Mouse (Mus musculus) hindbrain, embryonic 12.5 days (tissue): ENCODE measurements around the gene Drc1. TPM values are rescaled to one million over a fixed set of nuclear protein-coding genes. Genes with fewer than 3 reads are reported as not detected.

Source experiments
- ATAC-seq: fragments of 200-750 bp; cut with Nextera tagmentation; 2 replicates; pipeline ENCODE4 v1.8.0; 2017; ENCODE audit warnings: moderate TSS enrichment; ENCODE audit not compliant: low FRiP score
- H3K27ac ChIP-seq: fragments of 300-500 bp; sonication (generic); 2 replicates; pipeline ENCODE4 v1.5.1; 2016; ENCODE audit warnings: mild to moderate bottlenecking
- H3K27me3 ChIP-seq: fragments of 300-500 bp; sonication (generic); 2 replicates; pipeline ENCODE4 v1.6.1; 2016; ENCODE audit warnings: mild to moderate bottlenecking
- H3K36me3 ChIP-seq: fragments of 300-500 bp; sonication (generic); 2 replicates; pipeline ENCODE4 v1.6.1; 2016; ENCODE audit warnings: mild to moderate bottlenecking
- H3K4me1 ChIP-seq: fragments of 300-500 bp; sonication (generic); 2 replicates; pipeline ENCODE4 v1.6.1; 2016
- H3K4me2 ChIP-seq: fragments of 300-500 bp; sonication (generic); replicated peaks from 2 replicates; pipeline ENCODE4 v1.6.1; 2016; ENCODE audit warnings: mild to moderate bottlenecking
- H3K4me3 ChIP-seq: fragments of 300-500 bp; sonication (generic); 2 replicates; pipeline ENCODE4 v1.5.1; 2016; ENCODE audit warnings: mild to moderate bottlenecking
- H3K9ac ChIP-seq: fragments of 300-500 bp; sonication (generic); 2 replicates; pipeline ENCODE4 v1.6.1; 2016; ENCODE audit warnings: mild to moderate bottlenecking, moderate library complexity
- H3K9me3 ChIP-seq: fragments of 300-500 bp; sonication (generic); replicated peaks from 2 replicates; pipeline ENCODE4 v1.6.1; 2016; ENCODE audit warnings: mild to moderate bottlenecking
- WGBS: fragments of 180-500 bp; shearing (Covaris S2); methylation state at CpG from one replicate; pipeline ENCODE4 v1.1.7; 2016; 5-methylcytosine and 5-hydroxymethylcytosine counted together
- polyA plus RNA-seq: library from polyadenylated mRNA; unstranded; fragments of >200 nt; fragmentation: Nextera tagmentation; extraction: Ambion mirVana; gene quantifications from 2 replicates; pipeline ENCODE4 v1.2.1, GENCODE M21; 2016

Drc1 gene
- polyA plus RNA-seq, 1 experiment from 2014 or later: 2.1 TPM

- Histone ChIP-seq H3K4me1 (no peaks in the 10 kb centered on the region), H3K9ac (no peak overlapping the region), H3K36me3 (no peaks in the 10 kb centered on the region), H3K27ac (no peak overlapping the region), H3K27me3 (no peaks in the 10 kb centered on the region), H3K9me3 (no peaks in the 10 kb centered on the region), H3K4me2 (no peak overlapping the region), H3K4me3 (no peak overlapping the region)
- WGBS: 81% methylated on average over 6 of the region's 6 CpGs
- ATAC-seq: no peak
Measured at GRCm38 (mm10) chr5:30387726-30388125, 106.5 kb downstream of the Drc1 start.

GRCm38 (mm10) chr5:30389836-30390235 is 108.6 kb downstream of the Drc1 start:
- 85% methylated on average over 5 of the region's 5 CpGs for WGBS
- Histone ChIP-seq H3K9me3 (no peaks in the 10 kb centered on the region), H3K9ac (no peak overlapping the region), H3K36me3 (no peaks in the 10 kb centered on the region), H3K27me3 (no peaks in the 10 kb centered on the region), H3K27ac (no peak overlapping the region), H3K4me3 (no peak overlapping the region), H3K4me1 (no peaks in the 10 kb centered on the region), H3K4me2 (no peak overlapping the region)
- ATAC-seq: no peak

- Histone ChIP-seq H3K9me3 (no peaks in the 10 kb centered on the region), H3K4me3 (no peak overlapping the region), H3K36me3 (no peaks in the 10 kb centered on the region), H3K4me1 (no peaks in the 10 kb centered on the region), H3K9ac (no peak overlapping the region), H3K27ac (no peak overlapping the region), H3K27me3 (no peaks in the 10 kb centered on the region), H3K4me2 (no peak overlapping the region)
- WGBS: 24% methylated on average over 7 of the region's 7 CpGs
- ATAC-seq: no peak
Measured at GRCm38 (mm10) chr5:30391473-30391872, 110.3 kb downstream of the Drc1 start.

GRCm38 (mm10) chr5:30400521-30400920 is 119.3 kb downstream of the Drc1 start:
- ATAC-seq: no peak
- Histone ChIP-seq H3K36me3 (no peaks in the 10 kb centered on the region), H3K27me3 (0 out of 2 replicates have a peak, but pooled peaks cover 2% of the 10 kb centered on the region), H3K4me3 (no peak overlapping the region), H3K9ac (no peak overlapping the region), H3K4me2 (no peak overlapping the region), H3K9me3 (no peaks in the 10 kb centered on the region), H3K27ac (no peak overlapping the region), H3K4me1 (peaks cover 6% of the 10 kb centered on the region; the same call in 1 of the 2 replicates)
- WGBS: 82% methylated on average over 5 of the region's 5 CpGs

GRCm38 (mm10) chr5:30401165-30401564 is 120.0 kb downstream of the Drc1 start:
- H3K36me3 ChIP-seq: no peaks in the 10 kb centered on the region

GRCm38 (mm10) chr5:30406876-30407275 is 125.7 kb downstream of the Drc1 start:
- no peak for ATAC-seq
- 10% methylated on average over 9 of the region's 9 CpGs for WGBS
- Histone ChIP-seq H3K9me3 (no peaks in the 10 kb centered on the region), H3K4me1 (peaks cover 10% of the 10 kb centered on the region), H3K27me3 (0 out of 2 replicates have a peak, but pooled peaks cover 2% of the 10 kb centered on the region), H3K9ac (no peak overlapping the region), H3K4me3 (no peak overlapping the region), H3K27ac (no peak overlapping the region), H3K36me3 (no peaks in the 10 kb centered on the region), H3K4me2 (peak overlapping the region; percentile 35)

More at GRCm38 (mm10) chr5:30401165-30401564, 120.0 kb downstream of the Drc1 start:
- Histone ChIP-seq H3K9ac (no peak overlapping the region), H3K4me3 (no peak overlapping the region), H3K9me3 (no peaks in the 10 kb centered on the region), H3K27ac (no peak overlapping the region), H3K4me1 (peaks cover 6% of the 10 kb centered on the region; the same call in 1 of the 2 replicates), H3K4me2 (no peak overlapping the region), H3K27me3 (0 out of 2 replicates have a peak, but pooled peaks cover 2% of the 10 kb centered on the region)
- WGBS: 19% methylated on average over 8 of the region's 8 CpGs
- no peak for ATAC-seq

- WGBS: 62% methylated on average over 10 of the region's 10 CpGs
- no peaks in the 10 kb centered on the region for H3K9me3 ChIP-seq
- H3K4me3 ChIP-seq: no peak overlapping the region
- no peak for ATAC-seq
- no peak overlapping the region for H3K9ac ChIP-seq
- H3K27me3 ChIP-seq: no peaks in the 10 kb centered on the region
- H3K4me2 ChIP-seq: no peak overlapping the region
- 0 out of 2 replicates have a peak overlapping the region, but pooled peaks have one; percentile 7 for H3K27ac ChIP-seq
- peaks cover 13% of the 10 kb centered on the region for H3K4me1 ChIP-seq
- H3K36me3 ChIP-seq: no peaks in the 10 kb centered on the region
Measured at GRCm38 (mm10) chr5:30411524-30411923, 130.3 kb downstream of the Drc1 start.

- Histone ChIP-seq H3K4me2 (no peak overlapping the region), H3K36me3 (no peaks in the 10 kb centered on the region), H3K9ac (no peak overlapping the region), H3K27ac (no peak overlapping the region), H3K9me3 (no peaks in the 10 kb centered on the region), H3K27me3 (no peaks in the 10 kb centered on the region), H3K4me1 (peaks cover 10% of the 10 kb centered on the region), H3K4me3 (no peak overlapping the region)
- 58% methylated on average over 2 of the region's 2 CpGs for WGBS
- no peak for ATAC-seq
Measured at GRCm38 (mm10) chr5:30415381-30415780, 134.2 kb downstream of the Drc1 start.

GRCm38 (mm10) chr5:30415876-30416275 is 134.7 kb downstream of the Drc1 start:
- H3K4me3 ChIP-seq: no peak overlapping the region
- H3K27ac ChIP-seq: no peak overlapping the region
- H3K4me1 ChIP-seq: peaks cover 10% of the 10 kb centered on the region
- WGBS: 65% methylated on average over 4 of the region's 4 CpGs
- no peak overlapping the region for H3K9ac ChIP-seq
- no peak for ATAC-seq
- H3K4me2 ChIP-seq: no peak overlapping the region
- no peaks in the 10 kb centered on the region for H3K36me3 ChIP-seq
- no peaks in the 10 kb centered on the region for H3K9me3 ChIP-seq
- no peaks in the 10 kb centered on the region for H3K27me3 ChIP-seq

Other genes starting within 250 kb of the Drc1 start
- 146 and 164 TPM in 2 replicates for gene Tyms, start 207.8 kb upstream of the Drc1 start, polyA plus RNA-seq
- gene Garem2, start 176.2 kb upstream of the Drc1 start, polyA plus RNA-seq: 30.3 and 31.7 TPM in 2 replicates
- gene 3110082J24Rik, start 175.3 kb upstream of the Drc1 start, polyA plus RNA-seq: 4.7 and 6.8 TPM in 2 replicates
- gene Hadha, start 126.2 kb upstream of the Drc1 start, polyA plus RNA-seq: 106 and 108 TPM in 2 replicates
- 84.8 and 87.7 TPM in 2 replicates for gene Hadhb, start 126.1 kb upstream of the Drc1 start, polyA plus RNA-seq
- not detected in 2 replicates for gene Adgrf3, start 75.7 kb upstream of the Drc1 start, polyA plus RNA-seq
- gene Selenoi, start 48.8 kb upstream of the Drc1 start, polyA plus RNA-seq: 22.8 and 23.3 TPM in 2 replicates
- gene Otof, start 180.5 kb downstream of the Drc1 start, polyA plus RNA-seq: 0.82 and 1.1 TPM in 2 replicates
- gene 1700001C02Rik, start 184.7 kb downstream of the Drc1 start, polyA plus RNA-seq: 1.0 and 1.2 TPM in 2 replicates